Mouse (Mus musculus): Measurements from ENCODE around the gene Cish. TPM values are rescaled to one million over a fixed set of nuclear protein-coding genes. Genes with fewer than 3 reads are reported as not detected.
A peak's percentile ranks its signal among the peaks of the same experiment; 100 is the strongest.

Cish gene
- total RNA-seq, 2 experiments from 2014 or later, result 25.7 to 113 TPM

- no peak overlapping the region for H3K27ac ChIP-seq
- intact Hi-C loops (cut with DNase I), result no loop called here
- no peak for TF ChIP-seq CTCF (IDR thresholded peaks at IDR 0.05)
- H3K4me3 ChIP-seq, result no peak overlapping the region
- no peak for DNase-seq
Observed at GRCm38 (mm10) chr9:107334356-107334755, 38.5 kb downstream of the Cish start.

- intact Hi-C loops (cut with DNase I), result loop anchor here (5.0 kb wide), 2 partner anchors 103 to 443 kb away; partner anchors contain the start of genes Dock3 and Manf
- no peak for TF ChIP-seq CTCF (IDR thresholded peaks at IDR 0.05)
- Histone ChIP-seq H3K4me3 (no peak overlapping the region), H3K27ac (no peak overlapping the region)
- no peak for DNase-seq
Observed at GRCm38 (mm10) chr9:107335046-107335445, 39.2 kb downstream of the Cish start.

DNA sequence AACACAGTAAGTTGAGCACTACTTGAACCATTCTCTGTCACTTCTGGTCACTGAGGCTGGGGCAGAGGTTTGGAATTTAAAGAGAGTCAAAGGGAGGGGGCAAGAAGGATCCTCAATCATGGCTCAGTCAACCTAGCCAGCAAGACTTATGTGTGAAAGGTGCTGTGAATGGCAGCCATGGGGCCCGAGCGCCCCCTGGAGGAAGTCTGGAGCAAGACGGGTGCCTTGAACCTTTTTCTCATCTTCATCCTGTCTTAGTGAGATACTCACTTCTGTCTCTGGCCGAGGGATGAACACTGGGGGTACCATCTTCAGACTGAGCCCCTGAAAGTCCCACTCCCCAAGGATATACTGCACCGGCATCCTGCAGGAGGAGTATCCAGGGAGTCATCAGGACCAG, 40.1 kb downstream of the Cish start:
- peak; percentile 81 for DNase-seq
- intact Hi-C loops (cut with DNase I), result loop anchor here (1.0 to 5.0 kb wide), 3 partner anchors 42 to 444 kb away; partner anchors contain the start of genes Dock3 and Manf
- peak; percentile 100 for TF ChIP-seq CTCF (IDR thresholded peaks at IDR 0.05)
- H3K27ac ChIP-seq, result peak overlapping the region; percentile 28; the same call in 1 of the 2 replicates
- H3K4me3 ChIP-seq, result no peak overlapping the region

DNA sequence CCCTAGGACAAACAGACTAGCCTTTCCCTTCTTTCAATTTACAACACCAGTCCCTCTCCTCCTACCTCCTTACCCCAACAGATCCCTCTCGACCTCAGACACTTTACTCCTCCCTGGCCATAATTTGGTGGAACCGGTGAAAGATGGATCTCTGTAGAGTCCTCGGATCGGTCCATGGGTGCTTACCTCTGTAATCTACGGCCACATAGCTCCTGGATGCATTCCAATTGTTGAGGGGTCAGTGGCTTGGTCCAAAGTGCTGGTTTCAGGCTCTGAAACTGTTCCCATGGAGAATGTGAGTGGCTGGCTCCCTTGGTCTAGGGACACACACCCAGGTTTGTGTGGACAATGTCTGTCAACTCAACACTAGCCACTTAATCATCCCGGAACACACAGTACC, 40.6 kb downstream of the Cish start:
- H3K4me3 ChIP-seq, result no peak overlapping the region
- no peak for DNase-seq
- no peak overlapping the region for H3K27ac ChIP-seq
- no peak for TF ChIP-seq CTCF (IDR thresholded peaks at IDR 0.05)
- intact Hi-C loops (cut with DNase I), result loop anchor here (1.0 to 5.0 kb wide), 3 partner anchors 42 to 444 kb away; partner anchors contain the start of genes Dock3 and Manf

DNA sequence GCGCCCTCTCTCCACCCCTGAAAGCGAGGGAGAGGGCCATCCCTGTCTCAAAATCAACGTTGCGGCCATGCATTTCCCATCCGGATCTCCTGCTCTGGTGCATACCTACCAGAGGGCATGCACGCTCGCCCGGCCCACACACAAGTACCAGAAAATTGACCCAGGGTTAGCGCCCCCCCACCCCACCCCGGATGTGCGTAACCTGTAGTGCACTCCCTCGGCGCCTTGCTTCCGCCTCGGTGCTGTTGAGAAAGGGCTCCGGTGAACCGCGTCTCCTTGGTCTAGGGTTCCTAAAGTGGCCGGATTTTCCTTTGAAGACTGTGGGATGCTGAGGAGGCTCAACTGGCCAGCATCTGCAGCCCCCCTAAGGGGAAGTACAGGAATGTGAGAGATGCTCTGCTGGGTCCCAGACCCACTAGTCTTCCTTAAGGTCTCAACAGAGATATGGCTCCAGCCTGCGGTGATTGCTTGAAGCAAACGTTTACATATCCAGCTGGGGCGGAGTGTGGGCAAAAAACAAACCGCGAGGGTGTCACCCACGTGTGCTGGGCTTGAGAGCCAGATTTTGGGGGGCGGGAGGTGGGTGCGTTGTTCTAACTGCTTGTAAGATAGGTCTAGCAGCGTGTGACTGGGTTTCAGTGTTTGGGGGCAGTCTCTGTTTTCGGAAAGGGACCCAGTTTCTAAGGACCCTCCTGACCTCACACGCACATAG, 42.5 kb downstream of the Cish start, which contains the start of gene Hemk1:
Gene Hemk1 (minus strand): TSS at position 179 of the 712 bp plus-strand sequence.
- TF ChIP-seq CTCF (IDR thresholded peaks at IDR 0.05), result no peak
- peak; percentile 86 for DNase-seq
- intact Hi-C loops (cut with DNase I), result loop anchor here (5.0 kb wide), 2 partner anchors 106 to 446 kb away; partner anchors contain the start of genes Dock3 and Manf
- H3K4me3 ChIP-seq, result peak within 1 kb of the TSS; percentile 84
- peak within 1 kb of the TSS; percentile 90 for H3K27ac ChIP-seq

GRCm38 (mm10) chr9:107340267-107340859, 44.5 kb downstream of the Cish start, which contains the start of gene 6430571L13Rik:
6430571L13Rik (plus strand) TSS chr9:107340602.
- intact Hi-C loops (cut with DNase I), result no loop called here
- DNase-seq, result peak; percentile 97
- no peak for TF ChIP-seq CTCF (IDR thresholded peaks at IDR 0.05)
- Histone ChIP-seq H3K27ac (peak within 1 kb of the TSS; percentile 94), H3K4me3 (peak within 1 kb of the TSS; percentile 88)

DNA sequence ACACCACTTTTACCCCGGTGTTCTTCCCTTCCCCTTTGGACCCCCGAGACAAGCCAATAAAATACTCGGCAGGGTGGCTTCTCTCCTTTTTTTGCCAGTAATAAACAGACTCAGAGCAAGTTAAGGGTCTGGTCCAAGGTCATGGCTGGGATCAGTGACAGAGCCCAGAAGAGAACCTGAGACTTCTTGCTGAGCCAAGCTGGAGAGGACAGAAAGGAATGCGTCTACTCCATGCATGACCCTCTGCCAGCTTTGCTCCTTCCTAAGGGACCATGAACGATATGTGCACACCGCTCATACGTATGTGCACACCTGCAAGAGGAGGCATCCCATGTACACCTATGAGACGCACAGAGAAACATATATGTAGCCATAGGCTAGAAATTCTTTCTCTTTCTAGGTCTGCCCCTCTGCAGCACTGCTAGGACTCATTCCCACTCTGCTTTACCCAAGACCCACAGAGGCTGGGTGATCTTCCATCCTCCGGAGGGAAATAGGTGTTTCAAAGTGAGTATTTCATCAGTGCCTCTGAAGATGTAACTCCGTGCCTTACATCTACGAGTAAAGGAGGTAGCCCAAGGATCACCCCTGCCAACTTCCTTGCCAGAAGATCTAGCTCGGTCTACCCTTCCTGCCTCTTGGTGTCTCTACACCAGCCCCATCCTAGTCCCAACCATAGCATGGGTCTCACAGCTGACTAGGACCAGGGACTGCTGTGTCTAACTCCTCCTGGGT, 45.3 kb downstream of the Cish start:
- DNase-seq, result peak; percentile 63
- TF ChIP-seq CTCF (IDR thresholded peaks at IDR 0.05), result no peak
- intact Hi-C loops (cut with DNase I), result no loop called here
- peak overlapping the region; percentile 94 for H3K27ac ChIP-seq
- H3K4me3 ChIP-seq, result peak overlapping the region; percentile 88

DNA sequence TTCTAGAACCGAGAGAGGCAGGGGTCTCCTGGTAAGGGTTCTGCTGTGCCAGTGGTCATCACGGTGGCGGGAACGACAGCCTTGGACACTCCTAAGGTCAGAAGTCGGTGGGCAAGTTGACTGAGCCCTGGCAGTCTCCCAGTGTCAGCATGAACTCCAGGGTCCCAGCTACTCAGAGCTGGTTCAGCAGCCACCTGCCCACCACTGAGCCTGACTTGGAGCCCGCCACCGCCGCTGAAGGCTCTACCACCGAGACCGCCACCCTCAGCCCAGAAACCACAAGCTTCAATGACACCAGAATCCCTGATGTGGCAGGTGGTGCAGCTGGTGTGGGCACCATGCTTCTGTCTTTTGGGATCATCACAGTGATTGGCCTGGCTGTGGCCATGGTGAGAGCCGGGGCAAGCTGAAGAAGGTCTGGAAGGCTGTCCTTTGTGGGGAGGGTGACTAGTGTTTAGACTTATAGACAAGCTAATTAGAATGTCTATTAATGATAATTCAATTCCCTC, 46.4 kb downstream of the Cish start:
- Histone ChIP-seq H3K4me3 (peak overlapping the region; percentile 88), H3K27ac (peak overlapping the region; percentile 94)
- peak; percentile 35 for DNase-seq
- TF ChIP-seq CTCF (IDR thresholded peaks at IDR 0.05), result no peak
- intact Hi-C loops (cut with DNase I), result no loop called here

- TF ChIP-seq CTCF (IDR thresholded peaks at IDR 0.05), result no peak
- peak; percentile 87 for DNase-seq
- intact Hi-C loops (cut with DNase I), result no loop called here
- Histone ChIP-seq H3K27ac (peak overlapping the region; percentile 94), H3K4me3 (peak overlapping the region; percentile 88)
Observed at GRCm38 (mm10) chr9:107343146-107343943, 47.5 kb downstream of the Cish start.

DNA sequence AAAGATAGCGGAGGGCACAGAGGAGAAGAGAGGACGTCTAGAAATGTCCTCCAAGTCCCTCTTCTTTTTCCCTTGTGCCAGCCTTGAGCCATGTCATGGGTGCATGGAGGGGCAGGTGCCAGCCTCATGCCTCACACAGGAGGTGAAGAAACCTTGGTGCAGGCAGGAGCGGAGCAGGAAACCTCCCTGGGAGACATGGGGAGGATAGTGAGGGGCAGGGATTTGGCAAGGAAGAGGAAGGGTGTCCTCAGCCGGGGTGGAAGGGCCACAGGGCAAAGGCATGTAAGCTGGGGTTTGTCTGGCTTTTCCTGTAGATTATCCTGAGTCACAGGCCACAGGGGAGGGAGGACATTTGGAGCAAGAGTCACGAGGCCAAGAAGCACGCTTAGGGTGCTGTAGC, 48.2 kb downstream of the Cish start:
- no peak for TF ChIP-seq CTCF (IDR thresholded peaks at IDR 0.05)
- Histone ChIP-seq H3K27ac (peak overlapping the region; percentile 94), H3K4me3 (peak overlapping the region; percentile 88)
- intact Hi-C loops (cut with DNase I), result no loop called here
- peak; percentile 47 for DNase-seq

DNA sequence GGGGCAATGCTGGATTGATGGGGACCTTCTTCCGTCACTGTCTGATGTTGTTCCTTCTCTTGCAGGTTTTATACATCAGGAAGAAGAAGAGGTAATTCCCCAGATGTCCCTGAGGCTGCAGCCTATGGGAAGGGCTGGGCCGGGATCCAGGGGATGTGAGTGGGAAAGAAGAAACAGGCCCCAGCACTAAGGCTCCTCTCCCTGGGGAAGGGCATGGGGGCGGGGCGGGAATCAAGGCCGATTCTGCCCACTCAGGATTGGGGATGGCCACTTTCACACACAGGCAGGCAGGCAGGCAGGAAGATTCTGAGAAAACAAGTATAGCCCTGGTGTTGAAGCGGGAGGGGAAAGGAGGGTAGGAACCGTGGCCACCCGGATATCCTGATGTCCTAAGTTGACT, 50.3 kb downstream of the Cish start:
- TF ChIP-seq CTCF (IDR thresholded peaks at IDR 0.05), result no peak
- DNase-seq, result no peak
- Histone ChIP-seq H3K4me3 (no peak overlapping the region), H3K27ac (peak overlapping the region; percentile 75; the same call in 1 of the 2 replicates)
- intact Hi-C loops (cut with DNase I), result no loop called here
